In genomic region chr3:103715762-103716693, GRCm38 (mm10) we compare ENCODE assay signal across 9 mouse cellular contexts. TPM values are rescaled to one million over a fixed set of nuclear protein-coding genes. Genes with fewer than 3 reads are reported as not detected.
A peak's percentile ranks its signal among the peaks of the same experiment; 100 is the strongest.
DNase-seq lines count a peak whose midpoint lies in the region; ATAC-seq lines count a peak whose summit lies in the region.
"Had no signal": no experiment of that assay in that cellular context is flagged by ENCODE, and none has a peak within 500 bp of the region (broad histone marks: within the 10 kb centered on the region; RNA-seq: fewer than 3 reads in every experiment).

No protein-coding gene starts in this region.

- no peaks in the 10 kb centered on the region for H3K36me3 ChIP-seq in embryonic facial prominence, embryonic 10.5 days (replicated peaks)
- H3K36me3 ChIP-seq in hindbrain, embryonic 15.5 days = no peaks in the 10 kb centered on the region

- no peak overlapping the region for H3K4me3 ChIP-seq in embryonic facial prominence, embryonic 10.5 days
- no peak overlapping the region for H3K4me3 ChIP-seq in hindbrain, embryonic 15.5 days

- H3K27ac ChIP-seq in embryonic facial prominence, embryonic 10.5 days (replicated peaks) = peak overlapping the region; percentile 40; the same call in 1 of the 2 replicates
- H3K27ac ChIP-seq in hindbrain, embryonic 15.5 days (replicated peaks) = peak overlapping the region; percentile 30; the same call in 1 of the 2 replicates

- no peak overlapping the region for H3K9ac ChIP-seq in hindbrain, embryonic 15.5 days

- WGBS in embryonic facial prominence, embryonic 10.5 days = 47% methylated on average over 11 of the region's 11 CpGs
- 26% methylated on average over 11 of the region's 11 CpGs for WGBS in hindbrain, embryonic 15.5 days

- no peaks in the 10 kb centered on the region for H3K9me3 ChIP-seq in embryonic facial prominence, embryonic 10.5 days
- H3K9me3 ChIP-seq in hindbrain, embryonic 15.5 days = no peaks in the 10 kb centered on the region

- ATAC-seq in hindbrain, embryonic 15.5 days (ENCODE audit: low FRiP score, low read depth) = no peak

- 0 out of 2 replicates have a peak, but pooled peaks cover 9% of the 10 kb centered on the region for H3K27me3 ChIP-seq in embryonic facial prominence, embryonic 10.5 days (replicated peaks; ENCODE audit: low read depth, poor library complexity, severe bottlenecking)
- no peaks in the 10 kb centered on the region for H3K27me3 ChIP-seq in hindbrain, embryonic 15.5 days

- H3K4me1 ChIP-seq in embryonic facial prominence, embryonic 10.5 days = peaks cover 20% of the 10 kb centered on the region
- H3K4me1 ChIP-seq in hindbrain, embryonic 15.5 days (replicated peaks) = peaks cover 18% of the 10 kb centered on the region

- no peak overlapping the region for H3K4me2 ChIP-seq in hindbrain, embryonic 15.5 days

- peak; percentile 61 to 63 for DNase-seq in right cerebral cortex, postnatal 10 days (ENCODE audit: low spot score in 2 of 2)
- DNase-seq in right cerebral cortex, postnatal 4 days = no peak
- DNase-seq in embryonic facial prominence, embryonic 10.5 days (ENCODE audit: low spot score) = peak; percentile 45
- DNase-seq in lung, postnatal 36 days = peak; percentile 39
- peak; percentile 31 for DNase-seq in thymus, postnatal 25 days
- DNase-seq in left cerebral cortex, adult 11 months (ENCODE audit: low spot score) = no peak
- DNase-seq in spleen, postnatal 36 days (ENCODE audit: low spot score in 2 of 2) = no peak

RNA-seq across cellular contexts. Expression of gene Olfml3, which starts 21.8 kb away (rescaled TPM):
- 12.5 and 12.9 TPM in 2 replicates for polyA plus RNA-seq in embryonic facial prominence, embryonic 10.5 days (2016; fragmentation: Nextera tagmentation; extraction: Ambion mirVana)
- polyA plus RNA-seq in hindbrain, embryonic 15.5 days (2015; fragmentation: Nextera tagmentation; extraction: Ambion mirVana) = 8.7 and 9.7 TPM in 2 replicates

RNA-seq across cellular contexts. Expression of gene Gm10964, which starts 23.1 kb away (rescaled TPM):
- polyA plus RNA-seq in embryonic facial prominence, embryonic 10.5 days (2016; fragmentation: Nextera tagmentation; extraction: Ambion mirVana) = not detected in 2 replicates
- not detected in 2 replicates for polyA plus RNA-seq in hindbrain, embryonic 15.5 days (2015; fragmentation: Nextera tagmentation; extraction: Ambion mirVana)
- polyA plus RNA-seq: testis, adult 2 months had no signal

Comparison
In these comparisons a context has a peak if more than half of its experiments do, and no peak if none do; other contexts are left out.
1. DNase-seq: peak in right cerebral cortex, postnatal 10 days (2 of 2), embryonic facial prominence, embryonic 10.5 days (single experiment), lung, postnatal 36 days (single experiment) and thymus, postnatal 25 days (single experiment); none in right cerebral cortex, postnatal 4 days (single experiment), left cerebral cortex, adult 11 months (single experiment) and spleen, postnatal 36 days (0 of 2).